Mouse (Mus musculus) ES-Bruce4 (cell line): ENCODE measurements around the gene Mex3a.

Experiments used
- CTCF ChIP-seq: IDR thresholded peaks from one replicate; pipeline ENCODE4 v1.8.1; 2011; ENCODE audit warnings: low read depth, low read length
- POLR2A ChIP-seq: IDR thresholded peaks from one replicate; pipeline ENCODE4 v1.8.1; 2011; ENCODE audit warnings: low read length; ENCODE audit not compliant: insufficient read depth

- TF ChIP-seq POLR2A (no peak), CTCF (no peak)
These were observed 2.8 kb downstream of the Mex3a start for GRCm38 (mm10) chr3:88535005-88535404.
